ENCODE assay signal across 10 mouse cellular contexts in genomic region chr16:22795497-22795896, GRCm38 (mm10). TPM values are rescaled to one million over a fixed set of nuclear protein-coding genes. Genes with fewer than 3 reads are reported as not detected.
DNase-seq lines count a peak whose midpoint lies in the region.
"Had no signal": no experiment of that assay in that cellular context is flagged by ENCODE, and none has a peak within 500 bp of the region (broad histone marks: within the 10 kb centered on the region; RNA-seq: fewer than 3 reads in every experiment).

No protein-coding gene starts in this region.

- peak; percentile 50 for DNase-seq in cerebellum, adult 11-12 months
- no peak for DNase-seq in cerebellum, adult 8-10 months
- peak; percentile 43 for DNase-seq in kidney, adult 9 months
- no peak for DNase-seq in kidney, adult 11 months
- peak; percentile 40 for DNase-seq in adrenal gland, adult 2 months
- DNase-seq in kidney, postnatal 36 days: peak; percentile 22 to 71
- DNase-seq in thymus, postnatal 14 days: no peak
- no peak for DNase-seq in spleen, postnatal 10 days (ENCODE audit: low spot score in 2 of 2)

RNA-seq across cellular contexts. Expression of gene Crygs, which starts 15.9 kb away (rescaled TPM):
- total RNA-seq in adrenal gland, adult 2 months (2021): not detected
- polyA plus RNA-seq in adrenal gland, adult 2 months (2012; rRNA removed): not detected in 2 replicates
- polyA plus RNA-seq: intestine, embryonic 16.5 days; macrophage had no signal

Comparison
In these comparisons a context has a peak if more than half of its experiments do, and no peak if none do; other contexts are left out.
1. DNase-seq: peak in cerebellum, adult 11-12 months (single experiment), kidney, adult 9 months (single experiment), adrenal gland, adult 2 months (single experiment) and kidney, postnatal 36 days (2 of 2); none in cerebellum, adult 8-10 months (single experiment), kidney, adult 11 months (single experiment), thymus, postnatal 14 days (single experiment) and spleen, postnatal 10 days (0 of 2).